Mouse (Mus musculus) limb, embryonic 10.5 days (tissue): Measurements from ENCODE around the gene Pcdh9. TPM values are rescaled to one million over a fixed set of nuclear protein-coding genes. Genes with fewer than 3 reads are reported as not detected.

Experiments used
- DNase-seq: peaks from one replicate; pipeline ENCODE4 v3.0.0-alpha.2; 2017; ENCODE audit warnings: low spot score
- H3K27ac ChIP-seq: fragments of 300-500 bp; sonication (generic); 2 replicates; pipeline ENCODE4 v1.5.1; 2016; ENCODE audit warnings: mild to moderate bottlenecking
- H3K27me3 ChIP-seq: fragments of 300-500 bp; sonication (generic); 2 replicates; pipeline ENCODE4 v1.6.1; 2016; ENCODE audit warnings: low read depth, mild to moderate bottlenecking; ENCODE audit not compliant: poor library complexity, severe bottlenecking
- H3K36me3 ChIP-seq: fragments of 300-500 bp; sonication (generic); 2 replicates; pipeline ENCODE4 v1.6.1; 2016; ENCODE audit warnings: mild to moderate bottlenecking, moderate library complexity
- H3K4me1 ChIP-seq: fragments of 300-500 bp; sonication (generic); 2 replicates; pipeline ENCODE4 v1.6.1; 2016
- H3K4me3 ChIP-seq: fragments of 300-500 bp; sonication (generic); 2 replicates; pipeline ENCODE4 v1.5.1; 2016; ENCODE audit warnings: mild to moderate bottlenecking, moderate library complexity
- H3K9me3 ChIP-seq: fragments of 300-500 bp; sonication (generic); replicated peaks from 2 replicates; pipeline ENCODE4 v1.6.1; 2016; ENCODE audit warnings: mild to moderate bottlenecking
- WGBS: fragments of 180-500 bp; shearing (Covaris S2); methylation state at CpG from one replicate; pipeline ENCODE4 v1.1.7; 2016; 5-methylcytosine and 5-hydroxymethylcytosine counted together
- polyA plus RNA-seq: library from polyadenylated mRNA; unstranded; fragments of >200 nt; fragmentation: Nextera tagmentation; extraction: Ambion mirVana; gene quantifications from 2 replicates; pipeline ENCODE4 v1.2.1, GENCODE M21; 2016

The Pcdh9 gene
- polyA plus RNA-seq, 1 experiment from 2014 or later, result 13.3 TPM

DNA sequence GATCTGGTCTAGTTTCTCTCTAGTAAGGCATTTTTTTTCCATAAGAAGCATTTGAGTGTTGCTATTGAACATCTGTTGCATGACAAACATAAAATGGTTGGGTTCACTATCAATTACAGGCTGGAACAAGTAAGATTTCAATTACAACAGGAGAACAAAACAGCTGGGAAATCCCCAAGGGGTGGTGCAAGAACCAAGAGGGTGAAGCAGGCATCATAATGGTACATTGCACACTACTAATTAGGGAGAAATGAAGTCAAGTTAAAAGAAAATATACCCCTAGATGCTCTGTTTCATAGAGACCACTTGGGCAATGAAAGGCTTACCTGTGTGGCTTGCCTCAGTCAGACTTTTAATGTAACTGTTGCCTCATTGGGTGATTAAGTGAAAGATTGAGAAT is 384.4 kb downstream of the Pcdh9 start:
- H3K27ac ChIP-seq, result no peak overlapping the region
- H3K27me3 ChIP-seq, result no peaks in the 10 kb centered on the region
- H3K4me3 ChIP-seq, result no peak overlapping the region
- DNase-seq, result no peak
- H3K9me3 ChIP-seq, result no peaks in the 10 kb centered on the region
- H3K36me3 ChIP-seq, result no peaks in the 10 kb centered on the region
- H3K4me1 ChIP-seq, result no peaks in the 10 kb centered on the region

DNA sequence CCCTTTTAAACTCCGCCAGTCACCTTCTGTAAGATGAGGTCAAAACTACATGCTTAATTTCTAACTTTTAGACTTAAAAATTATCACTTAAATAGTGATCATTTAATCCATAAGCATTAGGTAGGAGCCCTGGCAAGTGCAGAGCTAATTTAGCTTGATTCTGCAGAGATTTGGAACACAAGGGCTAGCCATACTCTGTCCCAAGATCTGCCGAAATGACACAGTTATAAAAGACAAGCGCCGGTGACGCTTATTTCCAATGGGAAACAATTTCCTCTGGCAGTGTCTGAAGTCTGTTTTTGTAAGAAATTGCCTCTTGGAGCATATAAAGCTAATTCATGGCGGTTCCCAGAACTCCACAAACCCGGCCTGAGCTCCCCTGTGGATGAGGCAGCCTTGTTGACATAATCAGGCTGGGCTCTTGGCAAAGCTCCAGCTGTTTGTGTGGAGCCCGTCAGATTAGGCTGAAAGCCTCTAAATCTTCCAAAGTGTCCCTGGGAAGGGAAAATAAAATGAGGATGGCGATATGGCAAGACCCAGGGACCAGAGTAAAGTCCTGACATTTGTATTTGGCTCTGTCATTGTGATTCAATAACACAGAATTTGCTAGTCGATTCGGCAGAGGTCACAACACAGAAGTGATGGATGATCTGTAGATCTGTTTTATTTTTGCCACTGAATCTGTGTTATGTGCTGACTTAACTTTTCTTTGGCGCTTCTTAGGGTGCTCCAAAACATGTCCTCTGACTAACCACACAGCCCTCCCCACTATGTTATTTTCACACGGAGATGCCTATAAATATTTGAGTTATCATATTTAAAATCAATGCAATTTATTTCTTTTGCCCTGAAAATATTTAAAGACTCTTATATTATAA is 391.4 kb downstream of the Pcdh9 start:
- WGBS, result 49% methylated on average over 13 of the region's 13 CpGs
- Histone ChIP-seq H3K27ac (no peak overlapping the region), H3K36me3 (no peaks in the 10 kb centered on the region), H3K4me3 (no peak overlapping the region), H3K27me3 (no peaks in the 10 kb centered on the region), H3K9me3 (no peaks in the 10 kb centered on the region), H3K4me1 (peaks cover 11% of the 10 kb centered on the region; the same call in 1 of the 2 replicates)
- peak; percentile 48 for DNase-seq

DNA sequence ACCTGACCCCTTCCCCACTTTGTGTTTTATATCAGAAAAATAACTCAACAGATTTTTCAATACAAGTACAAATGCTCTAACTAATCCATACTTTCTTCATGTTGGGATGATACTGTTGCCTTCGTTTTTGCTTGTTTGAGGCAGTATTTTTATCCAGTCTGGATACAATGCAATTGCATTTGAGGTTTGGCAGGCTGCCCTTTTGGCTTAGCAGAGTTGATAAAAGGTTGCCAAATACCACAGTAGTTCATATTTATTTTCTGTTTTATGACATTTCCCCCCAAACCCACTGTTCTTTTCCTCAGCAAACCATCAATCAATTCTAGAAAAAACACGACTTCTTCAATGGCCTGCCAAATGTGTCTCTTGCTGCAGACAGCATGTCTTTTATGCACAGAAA is 415.5 kb downstream of the Pcdh9 start:
- H3K27ac ChIP-seq, result no peak overlapping the region
- H3K9me3 ChIP-seq, result no peaks in the 10 kb centered on the region
- H3K27me3 ChIP-seq, result no peaks in the 10 kb centered on the region
- no peaks in the 10 kb centered on the region for H3K4me1 ChIP-seq
- WGBS, result 84% methylated on average over 2 of the region's 2 CpGs
- H3K36me3 ChIP-seq, result no peaks in the 10 kb centered on the region
- no peak for DNase-seq
- no peak overlapping the region for H3K4me3 ChIP-seq

DNA sequence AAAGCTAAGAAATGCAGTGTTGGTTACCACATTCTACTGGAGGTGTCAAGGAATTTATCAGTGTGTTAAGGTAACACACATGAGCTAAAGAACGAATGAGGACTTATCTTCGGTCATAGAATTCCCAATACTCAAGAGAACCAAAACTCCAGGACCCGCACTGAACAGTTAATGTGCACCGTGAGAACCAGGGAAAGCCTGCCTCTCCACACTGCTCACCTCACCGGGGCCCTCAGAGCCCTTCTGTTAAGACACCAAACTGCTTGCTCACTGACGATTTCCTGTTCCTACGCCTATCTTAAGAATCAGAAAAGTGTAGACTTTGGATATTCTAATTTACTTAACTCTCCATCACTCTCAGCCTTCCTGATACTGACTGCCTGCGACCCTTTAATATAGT is 418.0 kb downstream of the Pcdh9 start:
- Histone ChIP-seq H3K4me3 (no peak overlapping the region), H3K27me3 (no peaks in the 10 kb centered on the region), H3K36me3 (no peaks in the 10 kb centered on the region), H3K27ac (no peak overlapping the region), H3K4me1 (no peaks in the 10 kb centered on the region), H3K9me3 (no peaks in the 10 kb centered on the region)
- WGBS, result 89% methylated on average over 8 of the region's 8 CpGs
- no peak for DNase-seq

DNA sequence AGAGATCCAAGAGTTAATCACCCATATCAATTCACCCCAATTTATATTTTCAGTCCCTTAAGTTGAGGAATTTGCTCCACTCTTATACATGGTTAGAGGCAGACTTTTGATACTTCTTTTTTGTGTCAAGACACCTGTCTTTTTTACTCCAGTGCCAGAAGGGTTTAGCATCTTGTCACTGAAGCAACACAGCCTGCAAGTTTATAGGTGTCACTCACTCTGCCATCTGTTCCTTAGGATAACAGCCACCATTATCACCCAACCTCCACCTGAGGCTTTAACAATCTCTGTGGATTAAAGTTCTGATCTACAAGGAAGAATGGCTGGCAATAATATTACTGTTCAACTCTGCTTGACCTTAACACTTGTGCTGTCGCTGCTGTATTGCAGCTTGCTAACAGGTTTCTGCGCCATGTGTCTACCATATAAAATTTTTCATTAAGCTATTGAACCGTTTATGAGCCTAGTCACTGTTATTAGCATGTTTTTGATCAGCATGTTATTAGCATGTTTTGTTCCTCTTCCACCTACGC is 427.1 kb downstream of the Pcdh9 start:
- WGBS, result 81% methylated on average over 4 of the region's 4 CpGs
- H3K4me3 ChIP-seq, result no peak overlapping the region
- DNase-seq, result no peak

DNA sequence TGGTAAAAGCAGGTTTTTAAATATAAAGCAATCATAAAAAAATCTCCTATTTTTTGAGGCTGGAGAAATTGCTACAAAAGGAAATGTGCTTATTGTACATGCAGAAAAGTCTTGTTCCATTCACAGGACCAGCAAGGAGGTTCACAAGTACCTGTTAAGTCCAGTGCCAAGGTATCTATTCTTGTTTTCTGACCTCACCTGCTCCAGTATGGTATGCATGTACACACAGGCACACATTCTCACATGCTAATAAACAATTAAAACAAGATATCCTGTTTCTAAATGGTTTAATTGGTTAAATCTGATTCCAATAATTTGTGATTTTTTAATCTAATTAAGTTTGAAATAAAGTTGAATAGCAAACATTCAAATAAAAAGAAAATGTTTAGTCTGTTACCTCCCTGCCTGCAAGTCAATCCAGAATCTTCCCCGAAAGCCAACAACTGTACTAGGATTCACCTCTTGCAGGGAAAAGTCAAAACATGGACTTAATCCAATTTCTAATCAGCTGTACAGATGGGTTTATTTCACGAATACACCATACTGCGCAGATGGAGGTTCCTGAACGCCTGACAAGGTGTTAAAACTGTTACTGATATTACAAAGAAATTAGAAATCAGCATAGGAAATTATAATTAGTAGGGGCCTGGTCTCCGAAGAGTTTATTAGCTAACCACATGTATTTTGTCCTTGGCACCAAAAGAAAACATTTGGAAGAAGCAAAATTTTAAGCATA is 439.4 kb downstream of the Pcdh9 start:
- Histone ChIP-seq H3K4me3 (no peak overlapping the region), H3K27ac (no peak overlapping the region), H3K27me3 (no peaks in the 10 kb centered on the region), H3K36me3 (no peaks in the 10 kb centered on the region), H3K9me3 (no peaks in the 10 kb centered on the region), H3K4me1 (no peaks in the 10 kb centered on the region)
- no peak for DNase-seq
- WGBS, result 89% methylated on average over 5 of the region's 5 CpGs

More for the DNA sequence above, 427.1 kb downstream of the Pcdh9 start:
- no peaks in the 10 kb centered on the region for H3K27me3 ChIP-seq
- peaks cover 9% of the 10 kb centered on the region; the same call in 1 of the 2 replicates for H3K4me1 ChIP-seq
- no peaks in the 10 kb centered on the region for H3K36me3 ChIP-seq
- no peak overlapping the region for H3K27ac ChIP-seq
- no peaks in the 10 kb centered on the region for H3K9me3 ChIP-seq

DNA sequence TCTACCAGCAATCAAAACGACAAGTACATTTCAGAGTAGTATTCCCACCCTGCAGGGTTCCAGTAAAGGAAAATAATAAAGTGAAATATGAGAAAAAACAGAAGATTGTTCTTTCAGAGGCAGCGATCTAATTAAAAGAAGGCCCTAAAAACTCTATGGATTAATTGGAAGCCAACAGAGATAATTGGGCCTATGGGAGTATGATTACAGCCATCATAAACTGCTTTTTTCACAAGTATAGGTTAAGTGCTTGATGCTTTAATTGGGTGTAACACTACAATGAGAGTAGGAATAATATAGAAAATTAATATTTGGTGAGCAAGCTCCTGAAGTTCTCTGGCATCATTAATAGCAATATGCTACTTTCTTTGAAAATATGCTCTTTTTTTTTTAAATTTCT is 448.6 kb downstream of the Pcdh9 start:
- Histone ChIP-seq H3K9me3 (no peaks in the 10 kb centered on the region), H3K36me3 (no peaks in the 10 kb centered on the region), H3K27ac (no peak overlapping the region), H3K27me3 (no peaks in the 10 kb centered on the region), H3K4me3 (no peak overlapping the region), H3K4me1 (no peaks in the 10 kb centered on the region)
- WGBS, result 84% methylated on average over 2 of the region's 2 CpGs
- DNase-seq, result no peak

DNA sequence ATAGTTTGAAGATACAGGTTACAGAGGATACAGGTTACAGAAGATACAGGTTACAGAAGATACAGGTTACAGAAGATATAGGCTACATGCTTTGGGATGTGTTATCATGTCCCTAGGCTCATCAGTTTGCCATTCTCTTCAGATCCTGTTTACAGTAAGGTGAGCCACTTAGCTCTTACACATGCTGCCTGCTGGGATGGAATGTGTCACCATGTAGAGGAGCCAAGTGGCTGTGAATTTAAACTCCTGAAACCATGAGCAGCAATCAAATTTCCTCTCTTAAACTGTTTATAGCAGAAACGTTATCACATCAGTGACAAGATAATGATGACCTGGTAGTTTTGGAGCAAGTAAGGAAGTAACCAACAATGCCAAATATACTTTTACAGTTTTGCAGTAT is 453.3 kb downstream of the Pcdh9 start:
- no peak overlapping the region for H3K27ac ChIP-seq
- no peaks in the 10 kb centered on the region for H3K4me1 ChIP-seq
- H3K27me3 ChIP-seq, result no peaks in the 10 kb centered on the region
- no peak overlapping the region for H3K4me3 ChIP-seq
- no peak for DNase-seq
- H3K36me3 ChIP-seq, result no peaks in the 10 kb centered on the region
- H3K9me3 ChIP-seq, result no peaks in the 10 kb centered on the region
- WGBS, result 59% methylated on average over 1 of the region's 1 CpGs

DNA sequence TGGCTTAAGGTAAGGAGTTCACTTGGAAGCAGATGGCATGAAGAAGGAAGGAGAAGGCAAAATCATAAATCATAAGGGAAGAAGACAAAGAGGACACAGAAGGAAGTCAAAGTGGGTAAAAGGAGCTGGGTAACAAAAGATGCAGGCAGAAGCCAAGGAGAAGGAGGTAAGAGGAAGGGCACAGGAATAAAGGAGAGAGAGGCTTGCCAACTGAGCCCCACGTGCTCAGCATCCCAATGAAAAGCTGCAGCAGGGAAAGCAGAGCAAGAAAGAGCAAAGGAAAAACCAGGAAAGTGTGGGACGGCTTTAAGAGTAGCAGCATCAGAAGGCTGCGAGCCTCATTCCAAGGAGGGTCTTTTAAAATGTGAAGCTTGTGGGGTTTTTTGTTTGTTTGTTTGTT is 473.7 kb downstream of the Pcdh9 start:
- no peaks in the 10 kb centered on the region for H3K4me1 ChIP-seq
- H3K9me3 ChIP-seq, result no peaks in the 10 kb centered on the region
- no peaks in the 10 kb centered on the region for H3K36me3 ChIP-seq
- 61% methylated on average over 3 of the region's 3 CpGs for WGBS
- H3K4me3 ChIP-seq, result no peak overlapping the region
- no peaks in the 10 kb centered on the region for H3K27me3 ChIP-seq
- no peak overlapping the region for H3K27ac ChIP-seq
- no peak for DNase-seq

DNA sequence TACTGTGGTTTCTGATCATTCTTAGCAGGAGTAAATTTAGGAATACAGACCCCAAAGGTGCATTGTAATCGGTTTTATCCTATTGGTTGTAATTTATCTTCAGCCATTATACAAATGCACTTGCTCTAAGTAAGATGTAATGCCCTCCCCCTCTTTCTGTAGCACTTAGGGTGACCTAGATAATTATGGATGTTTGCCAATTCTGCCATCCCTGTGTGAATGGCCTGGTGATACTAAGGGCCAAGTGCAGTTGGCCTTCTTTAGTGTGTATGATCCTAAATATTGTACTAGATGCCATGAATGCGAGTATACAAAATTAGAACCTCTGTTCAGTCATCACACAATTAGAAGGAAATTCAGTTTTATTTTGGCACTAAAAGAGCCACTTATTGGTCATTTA is 475.0 kb downstream of the Pcdh9 start:
- no peak for DNase-seq
- H3K9me3 ChIP-seq, result no peaks in the 10 kb centered on the region
- WGBS, result 87% methylated on average over 2 of the region's 2 CpGs

DNA sequence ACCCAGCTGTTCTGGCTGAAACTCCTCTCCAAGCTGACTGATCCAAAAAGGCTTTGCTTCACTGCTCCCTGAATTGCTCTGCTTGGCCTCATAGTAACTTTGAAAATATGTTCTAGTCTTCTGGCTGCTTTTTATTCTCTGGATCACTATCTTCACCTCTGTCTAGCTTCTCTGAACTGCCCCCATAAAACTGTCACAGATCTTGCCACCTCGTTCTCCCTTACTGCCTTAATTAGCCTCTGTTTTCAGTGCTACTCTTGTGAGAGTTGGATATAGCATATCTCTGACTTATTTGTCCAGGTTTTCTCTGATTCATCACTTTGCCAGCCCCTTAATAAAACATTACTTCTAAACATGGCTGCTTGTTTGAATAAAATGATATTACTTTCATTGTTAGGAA is 481.2 kb downstream of the Pcdh9 start:
- no peaks in the 10 kb centered on the region for H3K36me3 ChIP-seq
- H3K4me1 ChIP-seq, result no peaks in the 10 kb centered on the region
- no peak for DNase-seq
- H3K27me3 ChIP-seq, result no peaks in the 10 kb centered on the region
- H3K9me3 ChIP-seq, result no peaks in the 10 kb centered on the region
- 39% methylated on average over 1 of the region's 1 CpGs for WGBS
- no peak overlapping the region for H3K4me3 ChIP-seq
- no peak overlapping the region for H3K27ac ChIP-seq

More for the DNA sequence above, 475.0 kb downstream of the Pcdh9 start:
- no peaks in the 10 kb centered on the region for H3K36me3 ChIP-seq
- no peak overlapping the region for H3K27ac ChIP-seq
- H3K27me3 ChIP-seq, result no peaks in the 10 kb centered on the region
- no peaks in the 10 kb centered on the region for H3K4me1 ChIP-seq
- H3K4me3 ChIP-seq, result no peak overlapping the region

DNA sequence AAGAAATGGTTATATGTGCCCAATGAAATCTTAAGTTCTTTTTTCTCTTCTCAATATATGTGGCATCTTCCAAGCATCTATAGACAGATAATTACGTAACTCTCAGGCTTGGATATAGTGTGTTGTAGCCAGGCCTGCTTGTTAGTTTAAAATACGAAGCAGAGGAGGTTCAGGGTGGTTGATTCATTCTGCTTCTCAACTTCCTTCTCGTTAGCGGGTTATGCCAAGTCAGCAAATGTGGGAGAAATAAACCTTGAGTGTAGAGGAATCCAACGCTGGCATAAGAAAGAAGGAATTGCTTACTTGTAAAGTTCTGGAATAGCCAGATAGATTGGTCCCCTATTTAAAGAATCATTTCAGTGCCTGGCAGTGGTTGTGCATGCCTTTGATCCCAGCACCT is 482.7 kb downstream of the Pcdh9 start:
- no peak for DNase-seq
- WGBS, result 94% methylated on average over 5 of the region's 5 CpGs
- H3K4me3 ChIP-seq, result no peak overlapping the region
- H3K4me1 ChIP-seq, result no peaks in the 10 kb centered on the region
- no peaks in the 10 kb centered on the region for H3K27me3 ChIP-seq
- no peaks in the 10 kb centered on the region for H3K36me3 ChIP-seq
- H3K27ac ChIP-seq, result no peak overlapping the region
- H3K9me3 ChIP-seq, result no peaks in the 10 kb centered on the region

DNA sequence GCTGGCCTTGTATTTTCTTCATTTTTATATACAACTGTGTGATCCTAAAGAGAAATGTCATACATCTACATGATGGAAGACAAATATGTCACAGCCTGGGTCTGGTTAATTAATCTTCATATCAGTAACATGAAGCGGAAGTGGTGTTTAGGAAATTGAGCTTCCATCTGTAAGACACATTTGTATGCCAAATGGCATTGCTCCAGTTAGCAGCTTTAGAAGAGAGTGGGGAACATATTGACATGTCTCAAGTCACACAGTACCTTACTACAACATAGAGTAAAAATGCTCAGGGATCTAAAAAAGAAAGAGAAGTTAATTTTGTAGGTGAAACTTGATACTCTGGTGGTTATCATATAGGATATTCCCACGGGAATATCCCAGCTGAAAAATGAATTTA is 505.4 kb downstream of the Pcdh9 start:
- no peak for DNase-seq
- H3K4me1 ChIP-seq, result no peaks in the 10 kb centered on the region

More for the DNA sequence above, 505.4 kb downstream of the Pcdh9 start:
- Histone ChIP-seq H3K36me3 (no peaks in the 10 kb centered on the region), H3K9me3 (no peaks in the 10 kb centered on the region), H3K27ac (no peak overlapping the region), H3K4me3 (no peak overlapping the region), H3K27me3 (no peaks in the 10 kb centered on the region)
- WGBS, result 88% methylated on average over 2 of the region's 2 CpGs
